Mouse (Mus musculus) forebrain, postnatal 0 days (tissue): ENCODE results near the gene Slc36a3. TPM values are rescaled to one million over a fixed set of nuclear protein-coding genes. Genes with fewer than 3 reads are reported as not detected.

Source experiments
- ATAC-seq: fragments of 200-750 bp; cut with Nextera tagmentation; 2 replicates; pipeline ENCODE4 v1.8.0; 2017; ENCODE audit warnings: mild to moderate bottlenecking, moderate library complexity
- DNase-seq: peaks from one replicate; pipeline ENCODE4 v3.0.0-alpha.2; 2015
- H3K27ac ChIP-seq: fragments of 300-500 bp; sonication (generic); 2 replicates; pipeline ENCODE4 v1.5.1; 2014; ENCODE audit warnings: low read depth, mild to moderate bottlenecking, antibody characterized with exemption, low read length, moderate library complexity, mixed read lengths
- H3K27me3 ChIP-seq: fragments of 300-500 bp; sonication (generic); 2 replicates; pipeline ENCODE4 v1.6.1; 2014; ENCODE audit warnings: mild to moderate bottlenecking, low read length, mixed read lengths; ENCODE audit not compliant: insufficient read depth
- H3K36me3 ChIP-seq: fragments of 300-500 bp; sonication (generic); 2 replicates; pipeline ENCODE4 v1.6.1; 2014; ENCODE audit warnings: mild to moderate bottlenecking, moderate library complexity; ENCODE audit not compliant: insufficient read depth
- H3K4me1 ChIP-seq: fragments of 300-500 bp; sonication (generic); 2 replicates; pipeline ENCODE4 v1.6.1; 2014; ENCODE audit warnings: antibody characterized with exemption; ENCODE audit not compliant: insufficient read depth
- H3K4me2 ChIP-seq: fragments of 300-500 bp; sonication (generic); 2 replicates; pipeline ENCODE4 v1.6.1; 2014; ENCODE audit warnings: low read depth, mild to moderate bottlenecking, moderate library complexity
- H3K4me3 ChIP-seq: fragments of 300-500 bp; sonication (generic); 2 replicates; pipeline ENCODE4 v1.5.1; 2014; ENCODE audit warnings: low read depth, low read length, mixed read lengths
- H3K9ac ChIP-seq: fragments of 300-500 bp; sonication (generic); 2 replicates; pipeline ENCODE4 v1.6.1; 2014; ENCODE audit warnings: mild to moderate bottlenecking
- H3K9me3 ChIP-seq: fragments of 300-500 bp; sonication (generic); 2 replicates; pipeline ENCODE4 v1.6.1; 2016; ENCODE audit warnings: low read length
- CTCF ChIP-seq: sonication (generic); IDR thresholded peaks from 2 replicates; pipeline ENCODE4 v1.5.1; 2016; ENCODE audit warnings: antibody characterized with exemption, control low read depth, low read depth
- WGBS: fragments of 180-500 bp; shearing (Covaris S2); extraction: QIAGEN DNeasy Blood & Tissue Kit; methylation state at CpG from one replicate; pipeline ENCODE4 v1.1.7; 2014; 5-methylcytosine and 5-hydroxymethylcytosine counted together
- polyA plus RNA-seq: library from polyadenylated mRNA; unstranded; fragments of >200 nt; fragmentation: Nextera tagmentation; extraction: Ambion mirVana; gene quantifications from 2 replicates; pipeline ENCODE4 v1.2.1, GENCODE M21; 2015
- total RNA-seq: library from RNA; depleted of rRNA; stranded (reverse); fragments of >200 nt; gene quantifications from 2 replicates; pipeline ENCODE4 v1.2.3, GENCODE M21; 2014; rRNA removed

The Slc36a3 gene
- not detected in 2 replicates for total RNA-seq
- polyA plus RNA-seq = not detected in 2 replicates

DNA sequence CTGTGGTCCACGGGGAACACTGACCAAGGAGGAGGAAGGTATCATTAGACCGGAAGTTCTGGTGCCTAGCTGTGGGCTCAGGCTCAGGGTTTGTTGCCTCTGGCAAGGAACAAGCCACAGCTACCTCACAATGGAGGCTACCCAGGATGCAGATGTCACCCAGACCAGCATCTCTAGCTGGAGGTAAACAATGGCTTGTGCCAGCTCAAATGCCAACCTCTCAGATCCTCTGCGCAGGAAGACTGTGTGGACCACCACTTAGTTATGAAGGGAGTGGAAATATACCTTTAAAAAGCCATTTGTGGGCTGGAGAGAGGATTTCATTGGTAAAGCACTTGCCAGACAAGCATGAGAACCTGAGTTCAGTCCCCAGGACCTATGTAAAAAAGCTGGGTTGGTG, at the start of gene Slc36a3:
TSS of gene Slc36a3 (minus strand) at position 101 of the 400 bp plus-strand sequence.
- TF ChIP-seq CTCF = no peak
- no peaks in the 10 kb centered on the region for H3K9me3 ChIP-seq
- no peak within 1 kb of the TSS for H3K4me3 ChIP-seq
- H3K4me2 ChIP-seq = no peak within 1 kb of the TSS
- 84% methylated on average over 3 of the region's 3 CpGs for WGBS
- H3K36me3 ChIP-seq = no peaks in the 10 kb centered on the region
- no peaks in the 10 kb centered on the region for H3K27me3 ChIP-seq
- ATAC-seq (no peak), DNase-seq (no peak)
- H3K9ac ChIP-seq = no peak within 1 kb of the TSS
- H3K4me1 ChIP-seq = no peaks in the 10 kb centered on the region
- no peak within 1 kb of the TSS for H3K27ac ChIP-seq

GRCm38 (mm10) chr11:55197740-55198510, 46.4 kb upstream of the Slc36a3 start:
- H3K27ac ChIP-seq = no peak overlapping the region
- WGBS = 88% methylated on average over 8 of the region's 8 CpGs
- H3K4me1 ChIP-seq = no peaks in the 10 kb centered on the region
- DNase-seq (no peak), ATAC-seq (no peak)
- H3K4me3 ChIP-seq = no peak overlapping the region
- H3K9me3 ChIP-seq = no peaks in the 10 kb centered on the region
- H3K36me3 ChIP-seq = no peaks in the 10 kb centered on the region
- TF ChIP-seq CTCF = no peak
- H3K9ac ChIP-seq = no peak overlapping the region
- no peaks in the 10 kb centered on the region for H3K27me3 ChIP-seq
- H3K4me2 ChIP-seq = no peak overlapping the region

- no peak for ATAC-seq
- TF ChIP-seq CTCF = no peak
Measured at GRCm38 (mm10) chr11:55197086-55197485, 45.6 kb upstream of the Slc36a3 start.

GRCm38 (mm10) chr11:55190216-55190615, 38.7 kb upstream of the Slc36a3 start:
- no peak for ATAC-seq
- TF ChIP-seq CTCF = no peak
- no peak overlapping the region for H3K4me2 ChIP-seq
- H3K9ac ChIP-seq = no peak overlapping the region
- H3K4me1 ChIP-seq = no peaks in the 10 kb centered on the region
- H3K36me3 ChIP-seq = no peaks in the 10 kb centered on the region
- no peaks in the 10 kb centered on the region for H3K9me3 ChIP-seq
- H3K27ac ChIP-seq = no peak overlapping the region
- DNase-seq = no peak
- no peak overlapping the region for H3K4me3 ChIP-seq
- no peaks in the 10 kb centered on the region for H3K27me3 ChIP-seq
- WGBS = 83% methylated on average over 3 of the region's 3 CpGs

More at GRCm38 (mm10) chr11:55197086-55197485, 45.6 kb upstream of the Slc36a3 start:
- H3K27me3 ChIP-seq = no peaks in the 10 kb centered on the region
- no peaks in the 10 kb centered on the region for H3K36me3 ChIP-seq
- H3K4me2 ChIP-seq = no peak overlapping the region
- H3K4me1 ChIP-seq = no peaks in the 10 kb centered on the region
- no peaks in the 10 kb centered on the region for H3K9me3 ChIP-seq
- no peak overlapping the region for H3K27ac ChIP-seq
- H3K9ac ChIP-seq = no peak overlapping the region
- no peak overlapping the region for H3K4me3 ChIP-seq
- 71% methylated on average over 6 of the region's 6 CpGs for WGBS
- DNase-seq = no peak

GRCm38 (mm10) chr11:55187777-55188176, 36.3 kb upstream of the Slc36a3 start:
- no peaks in the 10 kb centered on the region for H3K4me1 ChIP-seq
- no peak for TF ChIP-seq CTCF
- no peak for ATAC-seq
- H3K4me2 ChIP-seq = no peak overlapping the region
- no peaks in the 10 kb centered on the region for H3K9me3 ChIP-seq
- WGBS = 86% methylated on average over 6 of the region's 6 CpGs
- DNase-seq = no peak
- H3K4me3 ChIP-seq = no peak overlapping the region
- H3K27me3 ChIP-seq = no peaks in the 10 kb centered on the region
- H3K36me3 ChIP-seq = no peaks in the 10 kb centered on the region
- H3K9ac ChIP-seq = no peak overlapping the region
- H3K27ac ChIP-seq = no peak overlapping the region

DNA sequence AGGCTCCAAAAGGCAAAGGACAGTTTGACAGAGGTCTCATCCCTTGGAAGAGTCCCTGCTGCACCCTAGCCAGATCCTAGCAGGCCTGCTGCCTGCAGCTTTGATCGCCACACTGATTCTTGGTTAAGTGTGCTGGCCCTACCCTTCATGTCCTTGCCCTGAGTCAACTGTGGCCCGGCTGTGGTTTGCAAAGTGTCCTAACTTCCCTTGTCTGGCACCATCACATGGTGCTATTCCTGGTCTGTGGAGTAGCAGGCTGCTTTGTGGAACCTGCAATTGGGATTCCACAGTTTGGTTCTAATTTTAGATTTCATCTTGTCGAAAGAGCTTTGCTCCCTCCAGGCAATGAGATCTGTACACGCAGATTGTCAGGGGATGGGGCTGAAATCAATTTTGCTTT, 35.8 kb upstream of the Slc36a3 start:
- no peak overlapping the region for H3K9ac ChIP-seq
- no peak for TF ChIP-seq CTCF
- no peak overlapping the region for H3K27ac ChIP-seq
- no peaks in the 10 kb centered on the region for H3K36me3 ChIP-seq
- no peak overlapping the region for H3K4me3 ChIP-seq
- DNase-seq = no peak
- no peaks in the 10 kb centered on the region for H3K9me3 ChIP-seq
- H3K4me2 ChIP-seq = no peak overlapping the region
- WGBS = 74% methylated on average over 4 of the region's 4 CpGs
- no peak for ATAC-seq
- no peaks in the 10 kb centered on the region for H3K4me1 ChIP-seq
- no peaks in the 10 kb centered on the region for H3K27me3 ChIP-seq

DNA sequence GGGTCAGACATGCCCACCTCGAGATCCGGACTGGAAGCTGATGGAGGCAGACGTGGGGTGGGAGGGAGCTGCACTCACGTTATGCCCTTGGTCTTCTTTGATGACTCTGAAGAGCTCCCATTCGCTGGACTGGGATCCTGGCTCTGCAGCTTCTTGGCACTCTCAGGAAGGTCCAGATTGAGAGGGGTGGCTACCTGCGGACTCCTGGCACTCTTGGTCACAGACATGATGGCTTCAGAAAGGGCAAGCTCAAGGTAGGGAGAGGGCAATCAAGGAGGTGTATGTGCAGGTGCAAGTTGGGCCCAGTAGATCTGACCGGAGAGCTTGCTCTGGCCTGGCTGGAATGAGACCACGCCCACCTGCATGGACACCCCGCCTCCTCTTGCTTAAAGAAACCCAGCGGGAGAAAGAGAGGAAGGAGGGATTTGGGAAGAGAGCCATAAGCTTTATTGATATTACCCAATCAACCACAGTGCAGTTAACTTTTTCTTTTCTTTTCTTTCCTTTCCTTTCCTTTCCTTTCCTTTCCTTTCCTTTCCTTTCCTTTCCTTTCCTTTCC, 33.3 kb upstream of the Slc36a3 start, which contains the start of gene Slc36a2:
TSS of gene Slc36a2 (minus strand) at position 345 of the 559 bp plus-strand sequence.
- DNase-seq = no peak
- TF ChIP-seq CTCF = no peak
- no peaks in the 10 kb centered on the region for H3K36me3 ChIP-seq
- H3K4me2 ChIP-seq = no peak within 1 kb of the TSS
- H3K4me3 ChIP-seq = no peak within 1 kb of the TSS
- H3K27me3 ChIP-seq = no peaks in the 10 kb centered on the region
- H3K4me1 ChIP-seq = no peaks in the 10 kb centered on the region
- no peak within 1 kb of the TSS for H3K27ac ChIP-seq
- WGBS = 24% methylated on average over 10 of the region's 10 CpGs
- no peak for ATAC-seq
- no peaks in the 10 kb centered on the region for H3K9me3 ChIP-seq
- no peak within 1 kb of the TSS for H3K9ac ChIP-seq
